Mouse (Mus musculus): ENCODE data around the gene Actn4. TPM values are rescaled to one million over a fixed set of nuclear protein-coding genes. Genes with fewer than 3 reads are reported as not detected.
"Not testable (repeated sequence)": the region's sequence is repeated elsewhere in the genome, so short reads cannot be mapped to it uniquely, and the experiment has no call there.

Gene Actn4
- polyA plus RNA-seq, 1 experiment: 105 TPM

- peaks cover 15% of the 10 kb centered on the region for H3K4me1 ChIP-seq (ENCODE audit: control insufficient read depth, insufficient read depth, low read length)
- no peak overlapping the region for H3K27ac ChIP-seq (ENCODE audit: insufficient read depth, low read depth, low read length)
- TF ChIP-seq CTCF (IDR thresholded peaks at IDR 0.05; ENCODE audit: low read depth, low read length) (no peak), POLR2A (IDR thresholded peaks at IDR 0.05; ENCODE audit: borderline replicate concordance, low read depth, low read length) (no peak)
- H3K4me3 ChIP-seq (ENCODE audit: insufficient read depth, low read length): no peak overlapping the region
These were observed 8.9 kb upstream of the Actn4 start for GRCm38 (mm10) chr7:28971029-28971428.

GRCm38 (mm10) chr7:28969672-28970394 lies 7.7 kb upstream of the Actn4 start:
- H3K27ac ChIP-seq (ENCODE audit: insufficient read depth, low read depth, low read length): no peak overlapping the region
- peaks cover 15% of the 10 kb centered on the region for H3K4me1 ChIP-seq (ENCODE audit: control insufficient read depth, insufficient read depth, low read length)
- TF ChIP-seq CTCF (IDR thresholded peaks at IDR 0.05; ENCODE audit: low read depth, low read length): no peak
- no peak for TF ChIP-seq POLR2A (IDR thresholded peaks at IDR 0.05; ENCODE audit: borderline replicate concordance, low read depth, low read length)
- H3K4me3 ChIP-seq (ENCODE audit: insufficient read depth, low read length): no peak overlapping the region

DNA sequence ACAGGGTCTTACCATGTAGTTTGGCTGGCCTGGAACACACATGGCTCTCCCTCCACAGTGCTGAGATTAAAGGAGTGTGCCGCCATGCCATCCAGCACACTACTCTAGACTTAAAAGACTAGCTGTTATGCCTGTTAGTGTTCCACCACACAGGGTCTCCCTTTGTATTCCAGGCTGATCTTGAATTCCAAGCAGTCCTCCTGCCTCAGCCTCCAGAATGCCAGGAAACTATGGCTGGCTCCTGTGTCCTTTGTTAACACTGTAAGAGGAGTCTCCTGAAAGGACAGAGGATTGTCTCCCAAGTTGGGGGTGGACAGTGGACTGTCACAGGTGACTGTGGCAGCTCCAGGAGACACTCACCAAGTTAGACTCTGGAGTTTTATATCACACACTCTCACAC lies 7.1 kb upstream of the Actn4 start:
- Histone ChIP-seq H3K4me1 (ENCODE audit: control insufficient read depth, insufficient read depth, low read length) (peaks cover 15% of the 10 kb centered on the region), H3K27ac (ENCODE audit: insufficient read depth, low read depth, low read length) (no peak overlapping the region), H3K4me3 (ENCODE audit: insufficient read depth, low read length) (no peak overlapping the region)
- TF ChIP-seq CTCF (IDR thresholded peaks at IDR 0.05; ENCODE audit: low read depth, low read length): no peak
- TF ChIP-seq POLR2A (IDR thresholded peaks at IDR 0.05; ENCODE audit: borderline replicate concordance, low read depth, low read length): no peak

DNA sequence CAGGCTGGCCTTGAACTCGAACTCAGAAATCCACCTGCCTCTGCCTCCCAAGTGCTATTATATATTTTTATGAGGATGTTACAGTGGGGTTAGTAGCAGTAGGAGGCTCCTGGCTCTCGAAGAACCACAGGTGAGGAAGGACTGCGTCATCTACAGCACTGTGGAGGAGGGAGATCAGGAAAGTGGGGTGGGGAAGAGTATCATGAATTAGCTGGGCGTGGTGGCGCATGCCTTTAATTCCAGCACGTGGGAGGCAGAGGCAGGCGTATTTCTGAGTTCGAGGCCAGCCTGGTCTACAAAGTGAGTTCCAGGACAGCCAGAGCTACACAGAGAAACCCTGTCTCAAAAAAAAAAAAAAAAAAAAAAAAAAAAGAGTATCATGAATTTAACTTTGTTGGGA lies 6.0 kb upstream of the Actn4 start:
- not testable (repeated sequence) for H3K4me3 ChIP-seq (ENCODE audit: insufficient read depth, low read length); H3K27ac ChIP-seq (ENCODE audit: insufficient read depth, low read depth, low read length)
- peaks cover 15% of the 10 kb centered on the region for H3K4me1 ChIP-seq (ENCODE audit: control insufficient read depth, insufficient read depth, low read length)

DNA sequence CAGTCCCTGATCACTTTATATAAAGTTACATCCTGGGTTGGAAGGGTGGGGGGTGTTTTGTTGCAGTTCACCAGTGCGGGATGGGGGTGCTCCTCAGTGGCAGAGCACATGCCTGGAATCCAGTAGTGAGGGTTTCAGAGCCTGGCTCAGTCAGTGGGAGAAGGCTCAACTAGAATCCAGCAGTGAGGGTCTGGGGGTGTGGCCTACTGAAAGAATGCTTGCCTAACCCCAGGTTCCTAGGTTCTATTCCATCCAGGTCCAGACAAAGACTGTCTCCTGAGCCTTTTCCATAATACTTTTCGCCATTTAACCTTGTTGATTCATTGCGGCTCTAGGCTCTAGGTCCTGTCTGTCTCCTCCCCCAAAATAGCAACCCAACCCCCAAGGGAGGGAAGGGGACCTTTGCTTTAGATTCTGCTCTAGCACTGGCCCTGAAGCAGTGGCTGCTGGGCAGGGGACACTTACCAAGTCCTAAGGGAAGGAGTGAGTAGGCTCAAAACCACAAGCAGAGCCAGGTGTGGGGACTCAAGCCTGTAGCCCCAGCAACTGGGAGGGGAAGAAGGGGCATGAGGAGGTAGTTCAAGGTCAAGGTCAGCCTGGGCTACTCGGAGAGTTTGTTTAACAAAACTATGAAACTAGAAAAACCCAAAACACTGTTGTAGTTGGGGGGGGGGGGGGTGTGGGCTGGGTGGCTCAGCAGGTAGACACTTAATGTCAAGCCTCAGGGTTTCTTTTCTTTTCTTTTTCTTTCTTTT lies 4.8 kb upstream of the Actn4 start:
- Histone ChIP-seq H3K4me3 (ENCODE audit: insufficient read depth, low read length) (no peak overlapping the region), H3K4me1 (ENCODE audit: control insufficient read depth, insufficient read depth, low read length) (peaks cover 15% of the 10 kb centered on the region), H3K27ac (ENCODE audit: insufficient read depth, low read depth, low read length) (no peak overlapping the region)
- no peak for TF ChIP-seq POLR2A (IDR thresholded peaks at IDR 0.05; ENCODE audit: borderline replicate concordance, low read depth, low read length)
- no peak for TF ChIP-seq CTCF (IDR thresholded peaks at IDR 0.05; ENCODE audit: low read depth, low read length)

DNA sequence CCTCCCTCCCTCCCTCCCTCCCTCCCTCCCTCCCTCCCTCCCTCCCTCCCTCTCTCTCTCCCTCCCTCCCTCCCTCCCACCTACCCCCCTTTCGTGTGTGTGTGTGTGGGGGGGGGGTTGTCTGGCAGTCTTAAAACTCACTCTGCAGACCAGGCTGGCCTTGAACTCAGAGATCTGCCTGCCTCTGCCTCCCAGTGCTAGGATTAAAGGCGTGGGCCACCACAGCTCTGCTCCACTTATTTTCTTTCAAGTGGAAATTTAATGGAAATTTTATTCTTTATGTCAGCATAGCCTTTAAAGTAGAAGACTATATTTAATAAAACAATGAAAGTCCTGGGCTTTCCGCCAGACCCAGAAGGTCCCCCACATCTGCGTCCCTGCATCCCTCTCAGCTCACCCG lies 4.0 kb upstream of the Actn4 start:
- Histone ChIP-seq H3K4me3 (ENCODE audit: insufficient read depth, low read length) (no peak overlapping the region), H3K27ac (ENCODE audit: insufficient read depth, low read depth, low read length) (no peak overlapping the region), H3K4me1 (ENCODE audit: control insufficient read depth, insufficient read depth, low read length) (peaks cover 8% of the 10 kb centered on the region)
- no peak for TF ChIP-seq POLR2A (IDR thresholded peaks at IDR 0.05; ENCODE audit: borderline replicate concordance, low read depth, low read length)
- TF ChIP-seq CTCF (IDR thresholded peaks at IDR 0.05; ENCODE audit: low read depth, low read length): no peak

GRCm38 (mm10) chr7:28965346-28965840 lies 3.3 kb upstream of the Actn4 start:
- no peak for TF ChIP-seq CTCF (IDR thresholded peaks at IDR 0.05; ENCODE audit: low read depth, low read length)
- TF ChIP-seq POLR2A (IDR thresholded peaks at IDR 0.05; ENCODE audit: borderline replicate concordance, low read depth, low read length): no peak
- Histone ChIP-seq H3K4me1 (ENCODE audit: control insufficient read depth, insufficient read depth, low read length) (peaks cover 7% of the 10 kb centered on the region), H3K4me3 (ENCODE audit: insufficient read depth, low read length) (no peak overlapping the region), H3K27ac (ENCODE audit: insufficient read depth, low read depth, low read length) (no peak overlapping the region)

- TF ChIP-seq CTCF (IDR thresholded peaks at IDR 0.05; ENCODE audit: low read depth, low read length) (no peak), POLR2A (IDR thresholded peaks at IDR 0.05; ENCODE audit: borderline replicate concordance, low read depth, low read length) (no peak)
- Histone ChIP-seq H3K4me1 (ENCODE audit: control insufficient read depth, insufficient read depth, low read length) (peaks cover 24% of the 10 kb centered on the region), H3K4me3 (ENCODE audit: insufficient read depth, low read length) (no peak overlapping the region), H3K27ac (ENCODE audit: insufficient read depth, low read depth, low read length) (no peak overlapping the region)
These were observed 1.3 kb upstream of the Actn4 start for GRCm38 (mm10) chr7:28963399-28963923.

DNA sequence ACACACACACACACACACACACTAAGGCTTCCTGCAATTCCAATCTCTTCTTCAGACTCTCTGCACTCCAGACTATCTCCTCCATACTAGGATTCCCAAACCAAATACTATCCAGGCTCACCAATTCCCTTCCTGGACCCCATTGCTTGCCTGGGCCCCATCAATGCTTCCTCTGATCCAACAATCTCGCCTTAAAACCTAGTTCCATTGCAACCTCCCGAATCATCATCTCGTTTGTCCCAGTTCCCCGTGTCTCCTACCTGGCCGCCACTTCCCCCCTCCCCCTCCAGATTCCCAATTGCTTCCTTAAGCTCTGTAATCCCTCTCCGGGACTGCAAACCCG lies 585 bp downstream of the Actn4 start:
- Histone ChIP-seq H3K27ac (ENCODE audit: insufficient read depth, low read depth, low read length) (peak overlapping the region; percentile 30; the same call in 1 of the 2 replicates), H3K4me1 (ENCODE audit: control insufficient read depth, insufficient read depth, low read length) (peaks cover 37% of the 10 kb centered on the region), H3K4me3 (ENCODE audit: insufficient read depth, low read length) (peak overlapping the region; percentile 93)
- TF ChIP-seq POLR2A (IDR thresholded peaks at IDR 0.05; ENCODE audit: borderline replicate concordance, low read depth, low read length): no peak
- no peak for TF ChIP-seq CTCF (IDR thresholded peaks at IDR 0.05; ENCODE audit: low read depth, low read length)
